Mouse (Mus musculus) cerebral cortex, adult 2 months (tissue): ENCODE measurements around the gene Otulinl.

ENCODE experiments used
- WGBS: fragments of 180-500 bp; shearing (Covaris S2); methylation state at CpG from one replicate; pipeline ENCODE4 v1.1.7; 2018; 5-methylcytosine and 5-hydroxymethylcytosine counted together

The Otulinl gene

GRCm38 (mm10) chr15:27656626-27657025, 24.8 kb downstream of the Otulinl start:
- 84% methylated on average over 9 of the region's 9 CpGs for WGBS

DNA sequence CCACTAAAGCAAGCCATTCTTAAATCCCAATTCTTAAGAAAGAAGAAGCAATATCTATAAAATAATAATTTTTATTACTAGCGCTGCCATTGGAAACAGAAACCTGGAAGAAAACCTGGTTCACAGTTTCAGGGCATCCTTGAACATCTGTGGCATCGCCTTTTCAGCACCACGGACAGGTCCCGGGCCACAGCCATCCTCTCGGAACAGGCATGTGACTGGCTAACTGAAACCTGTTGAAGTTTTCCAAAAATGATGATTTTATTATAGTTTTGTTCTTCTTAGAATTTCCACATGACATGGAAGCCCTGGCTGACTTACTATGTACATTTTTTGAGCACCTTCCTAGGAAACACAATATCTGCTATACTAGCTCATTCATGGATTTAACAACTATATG, 26.4 kb downstream of the Otulinl start:
- WGBS, result 71% methylated on average over 5 of the region's 5 CpGs

GRCm38 (mm10) chr15:27647686-27648085, 33.7 kb downstream of the Otulinl start:
- WGBS, result 52% methylated on average over 3 of the region's 3 CpGs

- WGBS, result 95% methylated on average over 8 of the region's 8 CpGs
Measured at GRCm38 (mm10) chr15:27646665-27647064, 34.7 kb downstream of the Otulinl start.

- 86% methylated on average over 3 of the region's 3 CpGs for WGBS
Measured at GRCm38 (mm10) chr15:27645250-27645649, 36.1 kb downstream of the Otulinl start.

DNA sequence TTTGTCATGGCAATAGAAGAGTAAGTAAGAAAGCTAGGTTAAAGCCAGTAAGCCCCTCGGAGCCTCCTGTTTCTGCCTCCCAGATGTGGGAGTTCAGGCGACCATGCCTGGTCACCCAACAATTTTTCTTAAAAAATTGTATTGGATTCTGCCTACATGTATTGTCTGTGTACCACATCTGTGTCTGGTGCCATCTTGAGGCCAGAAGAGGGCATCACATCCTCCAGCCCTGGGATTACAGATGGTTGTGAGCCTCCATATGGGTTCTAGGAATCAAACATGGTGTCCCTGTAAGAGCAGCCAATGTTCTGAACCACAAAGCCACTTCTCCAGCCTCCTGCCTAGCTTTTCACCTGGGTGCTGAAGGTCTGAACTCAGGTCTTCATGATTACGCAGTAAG, 38.5 kb downstream of the Otulinl start:
- WGBS, result 85% methylated on average over 3 of the region's 3 CpGs

DNA sequence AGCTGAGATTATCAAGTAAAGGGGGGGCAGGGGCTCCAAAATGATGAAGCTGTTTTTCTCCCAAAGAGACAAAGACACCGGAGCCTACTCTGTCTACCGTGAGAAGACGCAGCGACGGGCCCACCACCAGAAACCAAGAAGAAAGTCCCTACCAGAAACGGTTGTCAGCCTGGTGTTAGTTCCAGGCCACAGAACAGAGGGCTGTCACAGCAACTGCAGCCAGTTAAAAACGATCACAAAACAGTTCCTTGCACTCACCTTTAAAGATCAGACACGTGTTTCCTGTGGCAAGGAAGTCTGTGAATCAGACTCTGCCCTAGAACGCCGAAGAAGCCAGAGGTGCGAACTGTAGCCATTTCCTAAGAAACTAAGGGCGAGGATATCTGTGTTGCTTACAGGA, 40.2 kb downstream of the Otulinl start:
- WGBS, result 78% methylated on average over 12 of the region's 12 CpGs

DNA sequence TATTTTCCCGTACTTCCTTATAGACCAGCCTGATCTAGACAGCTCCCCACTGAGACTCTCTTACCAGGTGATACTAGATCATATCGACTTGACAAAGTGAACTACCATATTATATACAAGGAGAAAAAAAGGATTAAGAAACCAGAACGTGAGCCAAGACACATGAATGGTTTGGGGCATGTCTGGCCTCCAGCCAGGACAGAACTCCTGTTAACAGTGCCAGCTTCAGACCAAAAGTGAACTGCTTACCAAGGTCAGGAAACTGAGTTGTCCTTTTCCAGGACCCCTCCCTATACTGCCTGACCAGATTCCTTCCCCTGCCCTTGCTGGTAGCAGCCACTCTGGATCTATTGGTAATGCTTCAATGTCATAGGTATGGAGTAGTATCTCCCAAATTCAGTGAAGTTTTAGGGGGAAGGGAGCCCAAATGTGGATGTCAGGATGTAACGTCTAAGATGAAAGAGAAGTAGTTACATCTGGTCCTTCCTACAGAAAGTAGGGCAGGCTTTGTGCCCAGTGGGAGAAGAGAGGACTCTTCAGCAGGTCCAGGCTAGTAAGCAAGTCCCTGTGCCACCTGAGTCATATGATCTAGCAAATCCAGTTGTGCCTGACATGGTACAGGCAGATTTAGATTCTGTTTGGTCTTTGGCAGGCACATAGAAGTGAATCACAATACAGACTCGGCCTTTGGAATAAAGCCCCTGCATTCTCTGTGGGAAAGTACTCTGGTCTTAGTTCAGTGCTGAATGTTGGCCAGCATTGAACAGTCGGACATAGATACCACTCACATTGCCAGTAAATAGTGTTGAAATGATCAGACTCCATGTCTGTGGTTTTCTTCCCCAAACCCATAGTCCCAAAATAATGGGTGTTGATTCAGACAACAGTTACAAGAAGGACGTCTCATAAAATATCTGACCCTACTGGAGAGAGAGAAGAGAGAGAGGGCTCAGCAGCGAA, 47.2 kb downstream of the Otulinl start:
- WGBS, result 55% methylated on average over 8 of the region's 8 CpGs

DNA sequence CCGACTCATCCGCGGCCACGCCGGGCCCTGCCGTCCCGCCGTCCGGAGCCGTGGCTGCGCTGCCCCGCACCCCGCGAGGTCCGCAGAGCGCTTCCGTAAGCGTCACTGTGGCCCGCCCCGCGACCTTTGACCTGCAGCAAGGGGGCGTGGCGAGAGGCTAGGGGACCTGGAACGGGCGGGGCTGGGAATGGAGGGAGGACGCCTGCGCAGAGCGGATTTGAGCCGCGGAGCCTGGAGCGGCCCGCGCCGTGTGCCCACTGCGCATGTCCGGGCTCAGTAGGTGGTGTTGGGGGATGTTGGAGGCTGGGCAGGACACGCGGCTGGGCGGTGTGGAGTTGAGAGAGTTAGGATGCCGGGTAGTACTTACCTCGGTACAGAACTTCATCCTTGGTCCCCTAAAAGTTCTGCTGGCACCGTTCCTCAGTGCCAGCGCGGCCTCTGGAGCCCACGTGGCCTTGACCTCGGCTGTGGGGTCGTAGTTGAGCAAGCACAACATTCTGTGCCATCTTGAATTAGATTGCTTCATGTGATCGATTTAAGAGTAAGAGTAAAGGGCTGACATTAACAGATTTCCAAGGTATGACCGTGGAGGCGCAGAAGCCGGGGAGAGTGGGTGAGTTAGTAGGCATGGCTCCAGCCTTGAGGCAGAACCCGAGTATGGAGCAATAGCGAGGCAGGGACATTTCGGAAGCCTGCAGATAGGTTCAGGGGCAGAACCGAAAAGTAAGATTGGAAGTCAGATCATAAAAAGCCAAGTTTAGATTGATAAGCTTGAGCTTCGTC, 50.6 kb downstream of the Otulinl start, which contains the start of gene Otulin:
Otulin (minus strand) TSS at position 93 of the 783 bp plus-strand sequence.
- WGBS, result 4% methylated on average over 56 of the region's 56 CpGs

DNA sequence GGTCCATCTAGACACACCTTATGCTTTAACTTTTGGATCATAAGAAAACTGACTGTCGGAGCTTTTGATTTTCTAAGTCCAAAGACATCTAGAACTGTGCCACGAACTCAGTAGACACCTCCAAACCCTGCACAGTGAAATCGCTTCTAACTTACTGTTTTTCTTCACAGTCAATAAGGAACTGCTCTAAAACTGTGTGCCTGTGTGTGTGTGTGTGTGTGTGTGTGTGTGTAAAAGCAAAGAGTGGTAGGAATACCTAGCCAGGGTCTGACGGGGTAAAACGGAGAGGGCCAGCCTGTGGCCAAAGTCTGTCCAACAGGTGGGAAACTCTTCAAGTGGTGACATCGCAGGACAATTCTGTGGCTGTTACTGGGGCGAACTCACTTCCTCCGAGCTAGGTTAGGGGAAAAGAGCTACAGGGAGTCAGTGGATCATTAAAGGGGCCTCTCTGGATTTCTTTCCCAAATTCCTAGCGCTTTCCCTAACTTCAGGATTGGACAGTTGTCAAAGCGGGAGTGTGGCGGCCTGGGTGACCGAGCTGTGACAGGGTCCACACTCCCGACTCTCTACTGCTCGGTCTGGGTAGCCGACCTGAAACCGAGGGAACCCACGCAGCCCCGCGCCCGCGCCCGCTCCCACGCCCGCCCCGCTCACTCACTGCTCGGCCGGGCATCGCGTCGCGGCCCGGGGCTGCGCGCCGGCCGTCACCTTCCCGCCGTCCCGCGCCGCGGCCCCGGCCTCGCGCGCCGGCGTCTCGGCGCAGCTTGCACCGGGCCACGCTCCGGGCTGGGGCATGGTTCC, 51.4 kb downstream of the Otulinl start:
- 1% methylated on average over 53 of the region's 53 CpGs for WGBS

DNA sequence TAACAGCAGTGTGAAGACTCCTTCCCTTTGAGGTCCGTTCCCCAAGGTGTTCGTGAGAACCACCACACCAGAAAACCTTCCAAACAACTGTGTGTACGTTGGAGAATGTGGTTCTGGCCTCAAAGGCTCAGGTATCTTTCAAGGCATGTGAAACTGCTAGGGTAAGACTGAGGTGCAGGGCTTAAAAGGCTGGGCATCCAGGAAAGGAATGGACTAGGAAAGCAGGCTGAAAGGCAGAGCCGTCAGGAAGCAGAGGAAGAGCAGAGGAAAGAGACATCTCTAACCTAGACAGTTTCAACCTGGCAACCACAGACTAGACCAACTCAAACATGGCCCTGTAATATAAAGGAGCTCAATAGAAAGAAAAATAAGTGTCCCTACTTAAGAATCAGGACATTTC, 52.3 kb downstream of the Otulinl start:
- 77% methylated on average over 4 of the region's 4 CpGs for WGBS

GRCm38 (mm10) chr15:27627794-27628193, 53.6 kb downstream of the Otulinl start:
- WGBS, result 82% methylated on average over 9 of the region's 9 CpGs

DNA sequence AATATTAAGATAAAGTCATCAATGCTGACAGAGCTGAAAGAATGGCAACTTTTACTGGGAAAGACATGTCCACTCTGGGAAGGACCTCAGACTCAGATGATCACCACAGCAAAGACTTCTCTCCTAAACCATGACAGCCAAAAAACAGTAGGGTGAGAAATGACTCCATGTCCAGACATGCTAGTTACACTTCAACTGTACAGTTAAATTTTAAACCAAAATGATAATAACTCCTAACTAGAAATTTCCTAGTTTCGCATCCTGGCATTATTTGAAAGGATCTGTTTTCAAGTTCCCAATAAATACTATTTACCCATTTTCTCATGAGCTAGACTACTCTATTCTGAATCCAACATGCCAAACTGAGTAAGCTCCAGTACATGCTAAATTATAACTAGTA, 55.1 kb downstream of the Otulinl start:
- WGBS, result 95% methylated on average over 1 of the region's 1 CpGs

DNA sequence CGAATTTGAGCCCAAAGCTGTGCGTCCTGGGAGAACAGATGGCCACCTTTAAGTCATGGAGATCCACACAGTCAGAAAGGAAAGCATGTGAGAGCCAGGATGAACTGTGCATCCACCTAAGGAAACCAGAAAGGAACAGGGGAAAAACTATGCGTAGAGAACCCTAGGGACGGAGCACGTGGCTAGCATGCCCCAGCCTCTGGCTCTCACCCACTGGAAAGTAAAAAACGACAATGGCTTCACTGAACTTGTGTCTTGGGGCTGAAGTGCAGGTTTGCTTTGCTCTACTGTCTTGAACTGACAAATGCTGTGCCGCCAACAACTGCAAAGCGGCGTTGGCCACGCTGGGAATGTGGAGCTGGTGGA, 55.5 kb downstream of the Otulinl start:
- 75% methylated on average over 10 of the region's 10 CpGs for WGBS

GRCm38 (mm10) chr15:27625014-27625889, 56.1 kb downstream of the Otulinl start:
- WGBS, result 63% methylated on average over 13 of the region's 13 CpGs

- 85% methylated on average over 6 of the region's 6 CpGs for WGBS
Measured at GRCm38 (mm10) chr15:27623286-27623685, 58.1 kb downstream of the Otulinl start.

DNA sequence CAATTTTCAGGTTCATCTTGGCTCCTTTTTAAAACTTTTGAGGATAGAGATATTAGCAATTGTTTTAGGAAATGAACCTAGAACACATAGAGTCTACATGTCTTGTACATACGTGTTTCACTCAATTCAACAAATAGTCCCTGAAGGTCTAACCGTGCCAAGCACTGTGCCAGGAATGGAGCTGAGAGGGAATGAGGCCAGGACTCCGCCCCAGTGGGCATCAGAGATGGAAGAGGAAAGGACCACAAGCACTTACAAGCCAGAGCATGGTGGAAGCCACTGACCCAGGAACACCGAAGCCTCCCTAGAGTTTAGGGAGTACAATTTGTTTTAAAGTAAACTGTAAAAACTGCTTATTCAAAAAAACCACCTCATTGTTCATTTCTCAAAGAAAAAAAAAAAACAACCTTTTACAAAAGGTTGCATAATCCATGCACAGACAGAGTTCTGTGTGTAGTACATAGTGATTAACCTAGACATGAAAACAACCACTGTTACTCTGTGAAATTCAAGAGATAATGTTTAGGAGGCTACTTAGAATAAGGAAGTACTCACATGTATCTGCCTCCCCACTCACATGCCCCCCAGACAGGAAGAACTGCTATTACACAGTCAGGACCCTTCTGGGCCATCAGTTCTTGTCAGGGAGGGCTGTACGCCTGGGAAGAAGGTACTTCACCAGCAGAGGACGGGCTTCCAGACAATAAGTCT, 60.7 kb downstream of the Otulinl start:
- 77% methylated on average over 6 of the region's 6 CpGs for WGBS

GRCm38 (mm10) chr15:27619683-27620082, 61.7 kb downstream of the Otulinl start:
- 87% methylated on average over 3 of the region's 3 CpGs for WGBS

DNA sequence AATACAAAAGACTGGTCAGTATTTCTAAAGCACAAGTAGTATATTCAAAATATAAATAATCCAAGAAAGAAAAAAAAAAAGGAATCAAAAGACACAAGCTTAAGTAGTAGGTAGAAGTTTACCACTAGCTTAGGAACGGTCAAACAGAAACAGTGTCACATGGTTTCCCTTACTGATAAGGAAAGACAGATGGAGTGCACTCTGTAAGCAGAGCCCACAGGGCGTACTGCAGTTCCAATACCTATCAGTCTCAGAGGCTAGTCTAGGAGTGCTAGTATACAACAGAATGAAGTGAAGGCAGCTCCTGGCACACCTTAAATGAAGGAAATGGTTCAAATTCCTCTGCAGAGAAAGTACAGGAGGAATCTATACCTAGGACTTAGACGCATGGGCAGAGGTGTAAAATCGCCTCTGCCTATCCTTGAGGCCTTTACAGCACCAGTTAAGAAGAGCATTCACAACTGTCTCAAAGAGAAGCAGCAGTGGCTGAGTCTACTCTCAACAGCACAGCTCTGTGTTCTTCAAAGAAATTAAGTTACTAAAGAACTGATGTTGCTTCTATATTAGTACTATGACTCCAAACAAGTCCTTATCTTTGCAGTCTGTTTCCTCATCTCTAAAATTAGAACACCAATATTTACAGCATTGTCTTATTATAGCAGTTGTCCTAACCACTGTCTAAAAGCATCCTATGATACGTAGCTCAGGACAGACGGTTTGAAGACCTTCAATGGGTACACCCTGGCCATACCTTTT, 62.4 kb downstream of the Otulinl start:
- 75% methylated on average over 6 of the region's 6 CpGs for WGBS
